Mouse (Mus musculus): ENCODE measurements at regions not wholly inside any gene's neighbourhood (a gene's known extent, or its start where the extent isn't known, plus 50 kb on each side); places are given as distances from the start of the nearest gene placed in this dataset.

DNA sequence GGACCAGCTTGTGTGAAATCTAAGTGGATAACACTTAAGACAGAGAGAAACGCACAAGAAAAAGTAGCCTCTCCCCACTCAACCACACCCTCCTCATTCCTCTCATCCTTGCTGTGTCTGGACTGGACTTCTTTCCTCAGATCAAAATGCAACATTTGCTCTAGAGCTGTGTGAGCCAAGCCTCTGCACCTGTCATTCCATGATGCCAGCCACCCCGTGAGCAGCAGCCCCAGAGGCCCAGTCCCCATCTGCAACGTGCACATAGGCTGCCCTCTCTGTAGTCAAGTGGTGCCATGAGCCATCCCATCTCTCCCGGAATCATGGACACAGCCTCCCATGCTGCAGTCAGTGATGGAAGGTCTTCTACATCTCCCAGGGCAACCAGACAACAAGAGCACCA, 55.1 kb upstream of the Gpc1 start:
- TF ChIP-seq CTCF (IDR thresholded peaks at IDR 0.05; ENCODE audit: borderline replicate concordance, extremely low read depth, insufficient read depth, insufficient read length) (no peak), POLR2A (IDR thresholded peaks at IDR 0.05; ENCODE audit: borderline replicate concordance, extremely low read depth, insufficient read depth, insufficient read length, poor library complexity, severe bottlenecking) (no peak)
- no peak for DNase-seq (ENCODE audit: low read depth)

- DNase-seq (ENCODE audit: low read depth), result no peak
- TF ChIP-seq CTCF (IDR thresholded peaks at IDR 0.05; ENCODE audit: borderline replicate concordance, extremely low read depth, insufficient read depth, insufficient read length) (no peak), POLR2A (IDR thresholded peaks at IDR 0.05; ENCODE audit: borderline replicate concordance, extremely low read depth, insufficient read depth, insufficient read length, poor library complexity, severe bottlenecking) (no peak)
Measured at GRCm38 (mm10) chr1:92775908-92776307, 55.5 kb upstream of the Gpc1 start.

DNA sequence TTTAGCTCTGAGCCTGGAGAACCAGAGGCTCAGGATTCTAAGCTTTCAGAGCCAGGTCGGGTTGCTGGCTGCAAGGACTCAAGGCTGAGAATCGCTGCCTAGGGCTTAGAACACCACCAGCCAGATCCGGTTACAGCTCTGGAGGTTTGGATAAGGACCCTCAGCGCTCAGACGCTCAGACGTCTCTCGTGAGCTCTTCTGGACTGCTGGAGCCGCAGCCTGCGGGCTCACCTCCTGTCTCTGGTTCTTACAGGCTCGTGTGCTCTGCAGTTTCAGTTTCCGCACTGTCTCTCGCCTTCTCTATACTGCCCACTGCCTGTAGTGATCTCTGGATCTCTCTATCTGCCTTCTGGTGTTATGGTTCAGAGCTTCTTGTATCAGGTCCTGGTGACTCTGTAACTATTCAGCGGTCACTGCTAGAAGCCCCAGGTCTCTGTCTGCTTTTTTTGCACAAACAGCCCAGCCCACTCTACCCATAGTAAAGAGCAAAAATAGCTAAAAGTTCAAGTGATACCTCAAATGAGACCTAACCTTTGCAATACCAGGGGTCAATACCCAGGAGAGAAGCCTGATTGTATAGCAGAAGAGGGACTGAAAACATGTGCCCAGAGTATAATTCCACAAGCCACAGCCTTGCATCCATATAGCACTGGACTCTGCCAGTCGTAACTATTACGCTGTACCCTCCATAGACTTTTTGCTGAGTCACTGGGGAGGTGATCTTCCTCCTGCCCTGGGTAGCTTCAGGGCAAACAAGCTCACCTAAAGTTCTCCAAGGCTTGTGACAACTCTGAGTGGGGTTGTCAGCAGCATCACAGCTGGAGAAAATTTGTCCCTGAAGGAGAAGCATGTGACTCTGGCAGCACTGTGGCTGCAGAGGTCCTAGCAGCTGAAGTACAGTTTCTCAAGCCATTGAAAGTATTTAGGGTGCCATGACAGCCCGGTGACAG, 56.4 kb upstream of the Gpc1 start:
- DNase-seq (ENCODE audit: low read depth), result peak; percentile 59
- TF ChIP-seq POLR2A (IDR thresholded peaks at IDR 0.05; ENCODE audit: borderline replicate concordance, extremely low read depth, insufficient read depth, insufficient read length, poor library complexity, severe bottlenecking), result no peak
- TF ChIP-seq CTCF (IDR thresholded peaks at IDR 0.05; ENCODE audit: borderline replicate concordance, extremely low read depth, insufficient read depth, insufficient read length), result no peak

- no peak for DNase-seq (ENCODE audit: low read depth)
- TF ChIP-seq POLR2A (IDR thresholded peaks at IDR 0.05; ENCODE audit: borderline replicate concordance, extremely low read depth, insufficient read depth, insufficient read length, poor library complexity, severe bottlenecking), result no peak
- no peak for TF ChIP-seq CTCF (IDR thresholded peaks at IDR 0.05; ENCODE audit: borderline replicate concordance, extremely low read depth, insufficient read depth, insufficient read length)
Measured at GRCm38 (mm10) chr1:92774006-92774405, 57.4 kb upstream of the Gpc1 start.

DNA sequence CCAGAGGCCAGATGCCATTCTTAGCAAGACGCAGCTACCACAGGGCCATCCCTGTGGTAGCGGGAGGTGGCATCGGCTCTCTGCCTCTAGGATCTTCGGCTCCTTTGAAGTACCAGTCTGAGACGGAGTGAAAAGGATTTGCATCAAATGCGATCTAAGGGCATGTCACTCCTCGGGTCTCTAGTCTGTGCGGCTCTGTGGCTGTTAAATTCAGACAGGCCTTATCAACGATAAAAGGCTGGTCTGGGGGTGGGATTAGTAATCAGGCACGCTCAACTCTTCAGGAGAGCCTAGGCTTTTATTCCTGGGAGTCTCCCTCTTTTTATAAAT, 58.7 kb upstream of the Gpc1 start:
- DNase-seq (ENCODE audit: low read depth), result peak; percentile 72

GRCm38 (mm10) chr1:92772101-92772783, 59.2 kb upstream of the Gpc1 start:
- TF ChIP-seq POLR2A (IDR thresholded peaks at IDR 0.05; ENCODE audit: borderline replicate concordance, extremely low read depth, insufficient read depth, insufficient read length, poor library complexity, severe bottlenecking), result no peak
- no peak for TF ChIP-seq CTCF (IDR thresholded peaks at IDR 0.05; ENCODE audit: borderline replicate concordance, extremely low read depth, insufficient read depth, insufficient read length)
- no peak for DNase-seq (ENCODE audit: low read depth)

More for the DNA sequence above, 58.7 kb upstream of the Gpc1 start:
- TF ChIP-seq POLR2A (IDR thresholded peaks at IDR 0.05; ENCODE audit: borderline replicate concordance, extremely low read depth, insufficient read depth, insufficient read length, poor library complexity, severe bottlenecking) (no peak), CTCF (IDR thresholded peaks at IDR 0.05; ENCODE audit: borderline replicate concordance, extremely low read depth, insufficient read depth, insufficient read length) (no peak)

DNA sequence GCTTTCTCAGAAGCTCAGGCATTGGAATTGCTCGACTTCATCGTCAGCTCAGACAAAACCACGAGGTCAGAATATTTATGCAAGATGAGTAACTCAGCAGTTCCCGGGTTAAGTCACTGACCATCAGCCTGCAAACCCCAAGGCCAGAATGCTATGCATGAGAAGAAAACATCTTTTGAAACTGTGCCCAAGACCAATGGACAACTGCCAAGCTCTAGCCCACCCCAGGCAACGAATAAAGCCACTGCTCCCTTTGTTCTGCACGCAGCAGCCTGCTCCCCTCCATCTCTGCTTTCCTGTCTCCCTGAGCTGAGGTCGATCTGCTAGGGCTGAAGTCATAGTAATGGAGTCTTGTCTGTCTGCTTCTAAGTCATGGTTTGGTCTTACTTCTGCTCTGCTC, 61.7 kb upstream of the Gpc1 start:
- DNase-seq (ENCODE audit: low read depth), result peak; percentile 74
- no peak for TF ChIP-seq POLR2A (IDR thresholded peaks at IDR 0.05; ENCODE audit: borderline replicate concordance, extremely low read depth, insufficient read depth, insufficient read length, poor library complexity, severe bottlenecking)
- TF ChIP-seq CTCF (IDR thresholded peaks at IDR 0.05; ENCODE audit: borderline replicate concordance, extremely low read depth, insufficient read depth, insufficient read length), result no peak

- DNase-seq (ENCODE audit: low read depth), result no peak
- TF ChIP-seq CTCF (IDR thresholded peaks at IDR 0.05; ENCODE audit: borderline replicate concordance, extremely low read depth, insufficient read depth, insufficient read length) (no peak), POLR2A (IDR thresholded peaks at IDR 0.05; ENCODE audit: borderline replicate concordance, extremely low read depth, insufficient read depth, insufficient read length, poor library complexity, severe bottlenecking) (no peak)
Measured at GRCm38 (mm10) chr1:92769156-92769555, 62.3 kb upstream of the Gpc1 start.

GRCm38 (mm10) chr1:92766496-92766895, 64.9 kb upstream of the Gpc1 start:
- no peak for DNase-seq (ENCODE audit: low read depth)
- TF ChIP-seq CTCF (IDR thresholded peaks at IDR 0.05; ENCODE audit: borderline replicate concordance, extremely low read depth, insufficient read depth, insufficient read length) (no peak), POLR2A (IDR thresholded peaks at IDR 0.05; ENCODE audit: borderline replicate concordance, extremely low read depth, insufficient read depth, insufficient read length, poor library complexity, severe bottlenecking) (no peak)

DNA sequence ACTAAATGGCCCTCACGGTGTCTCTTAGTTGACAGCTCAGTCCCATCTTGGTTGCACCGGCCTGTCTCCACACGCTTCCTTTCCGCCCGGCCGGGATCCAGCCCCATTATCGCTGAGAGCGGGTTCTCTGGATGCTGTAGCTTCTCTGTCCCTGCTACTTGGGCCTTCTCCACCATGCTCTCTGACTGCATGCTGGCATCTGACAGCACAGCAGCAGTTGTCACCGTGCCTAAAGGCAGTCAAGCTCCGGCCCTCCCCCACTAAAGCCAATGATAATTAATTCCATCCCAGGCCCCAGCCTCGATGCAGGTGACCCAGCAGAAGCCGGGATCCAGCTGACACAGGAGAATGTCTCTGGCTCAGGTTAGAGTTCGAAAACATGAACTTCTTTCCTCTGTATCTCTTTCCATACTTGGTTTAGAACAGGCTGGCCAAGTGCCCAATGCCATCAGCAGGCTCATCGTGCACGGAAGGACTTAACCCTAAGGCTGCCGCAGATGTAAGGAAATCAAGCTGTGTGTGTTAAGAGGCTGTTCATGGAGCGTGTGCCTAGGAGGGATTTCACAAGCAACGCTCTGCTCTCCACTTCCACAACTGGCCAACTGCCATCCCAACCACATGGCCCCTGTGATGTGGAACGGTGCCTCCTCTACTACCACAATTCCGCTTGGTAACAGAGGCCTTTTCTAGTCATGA, 76.5 kb upstream of the Gpc1 start:
- TF ChIP-seq CTCF (IDR thresholded peaks at IDR 0.05; ENCODE audit: borderline replicate concordance, extremely low read depth, insufficient read depth, insufficient read length) (no peak), POLR2A (IDR thresholded peaks at IDR 0.05; ENCODE audit: borderline replicate concordance, extremely low read depth, insufficient read depth, insufficient read length, poor library complexity, severe bottlenecking) (no peak)
- peak; percentile 79 for DNase-seq (ENCODE audit: low read depth)

DNA sequence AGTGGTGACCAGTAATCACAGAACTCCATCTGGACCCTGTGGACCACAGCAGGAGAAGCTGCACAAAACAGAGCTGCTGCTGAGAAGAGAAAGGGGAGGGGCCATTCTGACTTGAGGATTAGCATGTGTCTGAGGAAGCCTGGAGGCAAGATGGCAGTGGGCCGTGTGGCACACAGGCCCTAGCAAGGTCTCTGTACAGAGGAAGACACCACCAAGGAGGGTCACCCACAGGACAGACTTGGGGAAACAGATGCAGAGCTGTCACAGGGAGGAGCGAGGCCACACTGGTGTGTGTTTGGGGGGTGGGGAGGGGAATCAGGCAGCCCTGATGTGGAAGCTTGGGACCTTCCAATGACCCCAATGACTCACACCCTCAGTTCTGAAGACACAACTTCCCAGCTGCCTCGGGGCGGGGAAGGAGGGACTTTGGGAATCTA, 79.7 kb upstream of the Gpc1 start:
- DNase-seq (ENCODE audit: low read depth), result no peak
- TF ChIP-seq POLR2A (IDR thresholded peaks at IDR 0.05; ENCODE audit: borderline replicate concordance, extremely low read depth, insufficient read depth, insufficient read length, poor library complexity, severe bottlenecking) (no peak), CTCF (IDR thresholded peaks at IDR 0.05; ENCODE audit: borderline replicate concordance, extremely low read depth, insufficient read depth, insufficient read length) (no peak)

Measured in brain, embryonic 14.5 days (tissue).